Mouse (Mus musculus): Measurements from ENCODE around the gene Mtcp1. TPM values are rescaled to one million over a fixed set of nuclear protein-coding genes. Genes with fewer than 3 reads are reported as not detected.

The Mtcp1 gene
- total RNA-seq (2021): 1 to 10 TPM; 6.5 to 6.7 TPM
- long read RNA-seq, experiment 1, partial matches to known transcripts: 1 of 1 reads
- long read RNA-seq, experiment 1, other reads (novel, unspliced or antisense): 0 of 1 reads
- long read RNA-seq, experiment 2, partial matches to known transcripts: 0 of 1 reads
- long read RNA-seq, experiment 2, other reads (novel, unspliced or antisense): 1 of 1 reads

DNA sequence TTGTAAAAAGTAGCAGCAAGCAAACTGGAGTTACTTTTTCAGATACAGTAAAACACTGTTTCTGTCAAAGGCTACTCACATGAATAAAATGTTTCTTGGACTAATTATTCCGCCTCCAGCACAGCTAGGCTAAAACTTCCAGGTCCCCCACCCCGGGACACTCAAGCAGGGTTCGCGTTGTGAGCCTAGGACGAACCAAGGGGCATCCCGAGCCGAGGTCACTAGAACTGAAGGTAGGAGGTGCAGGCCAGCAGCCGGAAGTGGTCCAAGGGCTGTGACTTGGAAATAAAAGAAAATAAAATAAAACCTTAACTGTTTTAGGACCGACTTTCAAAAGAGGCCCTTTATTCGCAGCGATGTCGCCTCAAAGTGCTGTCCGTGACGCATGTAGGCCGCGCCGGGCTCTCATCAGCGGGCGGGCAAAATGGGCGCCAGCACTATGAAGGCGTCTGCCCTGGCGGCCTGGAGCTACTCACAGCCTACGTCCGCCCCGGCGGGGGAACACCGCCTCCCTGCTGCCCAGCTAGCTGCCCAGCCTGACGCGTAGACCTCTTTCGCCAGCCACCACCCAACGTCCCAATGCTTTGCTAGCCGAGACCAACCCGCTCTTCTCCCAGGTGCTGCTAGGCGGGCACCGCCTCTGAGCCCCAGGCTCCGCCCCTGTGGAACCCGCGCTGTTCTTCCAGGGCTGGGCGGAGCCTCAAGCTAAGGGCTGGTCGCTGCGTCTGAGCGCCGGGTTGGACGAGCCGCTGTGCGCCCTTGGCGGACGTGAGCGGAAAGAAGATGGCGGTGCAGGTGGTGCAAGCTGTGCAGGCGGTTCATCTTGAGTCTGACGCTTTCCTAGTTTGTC, at the start of gene Mtcp1, which contains the start of the genes Cmc4 and Brcc3:
Mtcp1 (minus strand) TSS at position 653 of the 850 bp plus-strand sequence.
Cmc4 (minus strand) TSS at position 649 of the 850 bp plus-strand sequence.
Brcc3 (plus strand) TSS at position 693 of the 850 bp plus-strand sequence.
- DNase-seq (ENCODE audit: low spot score in 2 of 2): peak; percentile 64 to 83

DNA sequence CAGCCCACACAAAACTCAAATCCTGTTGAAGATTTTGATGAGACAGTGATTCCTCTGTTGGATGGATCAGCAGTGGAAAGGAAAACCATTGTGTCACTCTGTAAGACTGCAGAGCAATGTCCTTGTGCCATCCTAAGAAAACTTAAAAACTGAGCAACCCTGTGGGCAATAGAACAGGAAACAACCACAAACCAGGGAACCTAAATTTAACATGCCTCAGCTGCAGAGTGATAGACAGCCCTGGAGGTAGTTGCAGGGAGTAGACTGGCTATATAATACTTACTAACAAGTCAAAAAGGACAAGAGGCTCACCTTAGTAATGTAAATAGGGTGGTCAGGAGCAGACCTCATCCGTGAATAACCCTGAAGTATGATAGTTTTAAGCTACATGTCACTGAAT, 38.2 kb upstream of the Mtcp1 start:
- no peak for DNase-seq (ENCODE audit: low spot score in 2 of 2)

DNA sequence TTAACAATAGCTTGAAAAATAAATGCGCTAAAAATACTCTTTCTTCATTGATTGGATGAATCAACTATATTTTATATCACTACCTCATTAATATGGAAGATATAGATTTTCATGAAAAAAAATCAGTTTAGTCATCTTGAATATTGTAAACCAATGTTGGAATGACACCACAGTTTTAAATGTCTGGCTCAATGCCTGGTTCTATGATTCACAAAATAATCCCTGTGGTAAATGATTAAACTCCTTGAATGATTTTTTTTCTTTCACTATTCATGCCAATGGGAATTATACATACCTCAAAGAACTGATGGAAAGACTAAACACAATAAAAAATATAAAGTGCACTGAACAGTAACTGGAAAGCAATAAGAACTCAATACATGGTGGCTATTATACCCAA, 6.7 kb downstream of the Mtcp1 start:
- DNase-seq (ENCODE audit: low spot score in 2 of 2): no peak

GRCm38 (mm10) chrX:75403350-75403749, 13.0 kb downstream of the Mtcp1 start:
- DNase-seq (ENCODE audit: low spot score in 2 of 2): no peak

GRCm38 (mm10) chrX:75402668-75403067, 13.7 kb downstream of the Mtcp1 start:
- no peak for DNase-seq (ENCODE audit: low spot score in 2 of 2)

- DNase-seq (ENCODE audit: low spot score in 2 of 2): no peak
Measured at GRCm38 (mm10) chrX:75399471-75399870, 16.9 kb downstream of the Mtcp1 start.

GRCm38 (mm10) chrX:75382195-75382771, 34.1 kb downstream of the Mtcp1 start, which contains the start of the genes Fundc2 and F8:
TSS of gene Fundc2 (plus strand) at chrX:75382399.
TSS of gene F8 (minus strand) at chrX:75382615.
- peak; percentile 18 to 78 for DNase-seq (ENCODE audit: low spot score in 2 of 2)

- no peak for DNase-seq (ENCODE audit: low spot score in 2 of 2)
Measured at GRCm38 (mm10) chrX:75381699-75382098, 34.7 kb downstream of the Mtcp1 start.

DNA sequence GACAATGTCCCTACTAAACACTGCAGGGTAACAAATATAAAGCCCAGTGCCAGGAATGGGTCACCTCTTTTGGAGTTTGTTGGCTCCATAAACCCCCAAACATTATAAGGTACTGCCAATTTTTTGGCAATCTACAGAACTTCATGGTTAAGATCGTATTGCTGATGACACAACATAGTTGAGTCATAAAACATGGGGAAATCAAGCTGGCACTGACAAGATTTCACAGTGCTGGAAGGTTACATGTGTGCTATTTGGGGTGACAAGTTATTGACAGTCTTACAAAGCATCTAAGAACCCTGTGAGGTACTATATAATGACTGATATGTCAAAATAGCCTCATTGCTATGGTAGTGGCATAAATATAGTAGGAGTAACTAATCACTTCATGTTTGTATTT, 35.2 kb downstream of the Mtcp1 start:
- no peak for DNase-seq (ENCODE audit: low spot score in 2 of 2)

DNA sequence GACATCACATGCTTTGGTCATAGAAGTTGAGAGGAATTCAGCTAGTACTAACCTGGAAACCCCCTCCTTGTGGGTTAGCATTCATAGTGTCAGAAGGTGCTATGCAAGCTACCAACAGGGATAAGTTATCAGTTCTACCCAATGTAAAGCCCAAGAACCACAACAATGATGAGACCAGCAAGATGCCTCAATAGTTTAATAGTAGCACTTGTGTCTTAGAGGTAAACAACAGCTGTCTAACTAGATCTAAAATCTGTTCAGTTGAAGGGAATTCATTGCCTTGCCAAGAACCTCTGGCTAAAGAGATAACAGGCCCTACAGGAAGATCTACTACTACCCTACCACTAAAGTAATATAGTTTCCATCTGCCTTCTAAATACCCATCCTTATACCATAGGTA, 39.6 kb downstream of the Mtcp1 start:
- no peak for DNase-seq (ENCODE audit: low spot score in 2 of 2)

- DNase-seq (ENCODE audit: low spot score in 2 of 2): no peak
Measured at GRCm38 (mm10) chrX:75372666-75373425, 43.5 kb downstream of the Mtcp1 start.

DNA sequence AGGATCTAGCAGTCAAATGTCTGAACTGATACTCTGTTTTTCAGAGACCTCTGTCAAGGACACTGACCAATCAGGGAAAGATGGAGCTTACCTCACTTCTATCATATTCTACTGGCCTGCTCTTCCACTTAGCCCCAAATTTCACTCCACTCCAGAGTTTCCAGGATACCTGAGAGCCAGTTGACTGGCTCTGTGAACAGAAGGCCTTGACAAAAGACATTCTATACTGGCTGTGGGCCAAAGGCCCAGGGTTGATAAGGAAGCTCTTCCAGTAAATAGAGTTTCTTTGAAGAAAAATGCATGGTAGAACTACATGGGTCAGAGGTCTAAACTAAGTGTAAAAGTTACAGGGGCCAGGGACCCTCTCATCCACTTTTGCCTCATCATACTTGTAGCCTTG, 46.2 kb downstream of the Mtcp1 start:
- DNase-seq (ENCODE audit: low spot score in 2 of 2): no peak

Other genes starting within 250 kb of the Mtcp1 start
- gene Fundc2, start 34.2 kb downstream of the Mtcp1 start, total RNA-seq (2021): 100 to 1,000 TPM; 103 to 117 TPM
- 1 to 10 TPM; 1.1 to 1.2 TPM for gene F8, start 34.0 kb downstream of the Mtcp1 start, total RNA-seq (2021)
- gene Cmc4, start within 50 bp of the Mtcp1 start, total RNA-seq (2021): 1 to 10 TPM; 7.5 to 7.7 TPM
- 10 to 100 TPM; 18.0 to 19.8 TPM for gene Brcc3, start within 50 bp of the Mtcp1 start, total RNA-seq (2021)
- gene Vbp1, start 97.7 kb upstream of the Mtcp1 start, total RNA-seq (2021): 10 to 100 TPM; 49.1 to 50.5 TPM
- under 1 TPM; 0.32 to 0.34 TPM for gene Rab39b, start 161.6 kb upstream of the Mtcp1 start, total RNA-seq (2021)

All from gastrocnemius, postnatal 4 days (tissue).